Mouse (Mus musculus): ENCODE data around the gene Trafd1. TPM values are rescaled to one million over a fixed set of nuclear protein-coding genes. Genes with fewer than 3 reads are reported as not detected.

Trafd1 gene
- polyA plus RNA-seq, 1 experiment from 2014 or later, result 76.7 TPM

DNA sequence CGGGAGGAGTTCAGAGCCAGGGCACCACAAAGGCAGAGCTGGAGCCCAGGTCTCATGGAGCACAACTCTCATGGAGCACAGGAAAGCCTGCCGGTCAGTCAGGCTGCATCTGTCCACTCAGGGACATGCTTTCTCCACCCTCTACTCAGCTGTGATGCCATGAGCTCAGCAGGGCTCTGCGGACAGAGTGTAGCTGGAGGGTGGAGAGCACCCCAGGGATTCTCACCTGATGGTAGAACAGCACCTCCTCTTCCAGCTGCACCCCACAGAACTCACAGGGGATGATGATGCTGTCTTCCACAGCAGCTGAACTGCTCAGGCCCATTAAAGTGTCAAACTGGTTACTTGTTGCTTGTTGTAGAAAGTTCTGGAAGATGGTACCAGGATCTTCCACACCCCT is 10.6 kb downstream of the Trafd1 start:
- Histone ChIP-seq H3K4me2 (replicated peaks; ENCODE audit: low read depth, low read length) (no peak overlapping the region), H3K27me3 (ENCODE audit: control insufficient read depth, insufficient read depth, low read length) (no peaks in the 10 kb centered on the region)
- 90% methylated on average over 3 of the region's 3 CpGs for WGBS

DNA sequence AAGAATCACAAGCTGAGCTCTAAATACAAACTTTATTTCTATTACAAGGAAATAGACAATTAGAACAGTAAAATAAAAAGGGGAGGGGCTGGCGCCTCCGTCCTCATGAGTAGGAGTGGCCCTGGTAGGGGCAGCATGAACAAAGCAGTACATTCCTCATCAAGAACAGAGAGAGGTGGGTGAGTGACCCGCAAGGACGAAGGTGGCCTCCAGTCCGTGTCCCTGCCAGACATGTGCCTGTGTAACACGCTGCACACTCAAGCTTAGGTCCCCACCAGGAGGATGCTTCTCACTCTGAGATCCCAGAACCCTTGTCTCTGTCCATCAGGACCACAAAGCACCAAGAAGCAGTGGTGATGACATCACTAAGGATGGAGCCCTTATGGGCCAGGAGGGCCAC is 13.7 kb downstream of the Trafd1 start:
- H3K4me2 ChIP-seq (replicated peaks; ENCODE audit: low read depth, low read length), result no peak overlapping the region
- no peaks in the 10 kb centered on the region for H3K4me1 ChIP-seq (replicated peaks; ENCODE audit: control insufficient read depth, insufficient read depth, low read length)
- WGBS, result 93% methylated on average over 6 of the region's 6 CpGs
- DNase-seq (ENCODE audit: low spot score), result no peak
- H3K36me3 ChIP-seq (ENCODE audit: control insufficient read depth, insufficient read depth, low read length), result 0 out of 2 replicates have a peak, but pooled peaks cover 6% of the 10 kb centered on the region
- no peak overlapping the region for H3K27ac ChIP-seq (ENCODE audit: low read depth, low read length)
- no peaks in the 10 kb centered on the region for H3K27me3 ChIP-seq (ENCODE audit: control insufficient read depth, insufficient read depth, low read length)
- no peak overlapping the region for H3K4me3 ChIP-seq (ENCODE audit: low read depth, low read length)
- H3K9ac ChIP-seq (ENCODE audit: low read depth, low read length), result no peak overlapping the region
- no peaks in the 10 kb centered on the region for H3K9me3 ChIP-seq (ENCODE audit: control insufficient read depth, low read length)
- ATAC-seq (ENCODE audit: low FRiP score), result no peak

More for the DNA sequence above, 10.6 kb downstream of the Trafd1 start:
- H3K9me3 ChIP-seq (ENCODE audit: control insufficient read depth, low read length), result no peaks in the 10 kb centered on the region
- no peak overlapping the region for H3K9ac ChIP-seq (ENCODE audit: low read depth, low read length)
- no peak overlapping the region for H3K4me3 ChIP-seq (ENCODE audit: low read depth, low read length)
- no peaks in the 10 kb centered on the region for H3K4me1 ChIP-seq (replicated peaks; ENCODE audit: control insufficient read depth, insufficient read depth, low read length)
- no peak overlapping the region for H3K27ac ChIP-seq (ENCODE audit: low read depth, low read length)
- peaks cover 16% of the 10 kb centered on the region; the same call in 1 of the 2 replicates for H3K36me3 ChIP-seq (ENCODE audit: control insufficient read depth, insufficient read depth, low read length)
- DNase-seq (ENCODE audit: low spot score) (no peak), ATAC-seq (ENCODE audit: low FRiP score) (no peak)

DNA sequence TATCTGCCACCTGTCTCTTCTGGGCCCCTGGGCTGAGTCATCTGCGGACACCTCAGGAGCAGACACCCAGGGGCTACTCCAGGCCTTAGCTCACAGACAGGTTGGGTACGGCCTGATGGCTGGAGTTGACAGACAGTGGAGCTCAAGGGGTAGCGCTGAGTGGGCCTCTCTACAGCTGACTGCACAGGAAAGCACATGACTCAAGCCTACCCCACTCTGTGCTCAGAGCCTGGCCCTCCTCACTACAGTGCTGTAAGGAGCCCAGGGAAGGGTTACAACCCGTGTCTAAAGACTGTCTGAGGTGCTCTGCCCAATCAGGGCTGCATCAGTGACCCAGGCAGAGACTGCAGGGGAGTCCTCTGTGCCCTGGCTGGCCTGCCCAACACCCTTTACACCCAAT is 18.2 kb downstream of the Trafd1 start:
- Histone ChIP-seq H3K27me3 (ENCODE audit: control insufficient read depth, insufficient read depth, low read length) (no peaks in the 10 kb centered on the region), H3K4me3 (ENCODE audit: low read depth, low read length) (no peak overlapping the region), H3K9ac (ENCODE audit: low read depth, low read length) (no peak overlapping the region), H3K36me3 (ENCODE audit: control insufficient read depth, insufficient read depth, low read length) (peaks cover 18% of the 10 kb centered on the region), H3K9me3 (ENCODE audit: control insufficient read depth, low read length) (no peaks in the 10 kb centered on the region), H3K4me2 (replicated peaks; ENCODE audit: low read depth, low read length) (no peak overlapping the region), H3K27ac (ENCODE audit: low read depth, low read length) (no peak overlapping the region), H3K4me1 (replicated peaks; ENCODE audit: control insufficient read depth, insufficient read depth, low read length) (no peaks in the 10 kb centered on the region)
- WGBS, result 94% methylated on average over 4 of the region's 4 CpGs
- ATAC-seq (ENCODE audit: low FRiP score), result no peak
- DNase-seq (ENCODE audit: low spot score), result no peak

DNA sequence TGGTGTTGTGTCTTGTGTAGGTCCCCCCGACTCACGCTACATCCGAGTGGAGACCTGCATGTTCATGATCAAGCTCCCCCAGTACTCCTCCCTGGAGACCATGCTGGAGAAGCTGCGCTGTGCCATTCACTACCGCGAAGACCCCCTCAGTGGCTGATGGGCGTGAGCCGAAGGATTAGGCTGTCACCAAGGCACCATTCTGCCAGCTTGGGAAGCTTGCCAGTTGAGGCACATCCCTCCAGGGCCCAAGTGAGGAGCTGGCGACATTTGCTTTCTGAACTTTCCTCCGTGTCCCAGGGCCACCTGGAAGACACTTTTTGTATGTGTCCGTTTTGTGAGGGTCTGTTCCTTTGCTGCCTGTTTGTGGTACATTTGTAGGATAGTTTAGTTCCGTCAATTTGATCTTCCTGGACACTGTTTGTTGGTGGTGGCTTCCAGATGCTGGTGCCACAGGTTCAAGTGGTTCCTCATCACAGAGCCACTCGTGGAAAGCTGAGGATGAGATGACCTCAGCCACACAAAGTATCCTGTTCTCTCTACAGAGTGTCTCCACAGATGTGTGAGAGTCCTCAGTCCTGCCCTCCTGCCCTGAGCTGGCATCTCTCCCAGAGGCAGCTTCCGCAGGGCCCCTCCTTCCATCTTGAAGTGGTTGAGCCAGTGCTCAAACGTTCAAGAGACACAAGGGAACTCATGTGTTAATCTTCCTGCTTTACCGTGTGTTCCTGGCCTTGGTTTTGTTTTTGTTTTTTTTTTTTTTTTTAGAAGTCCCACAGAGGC is 18.8 kb downstream of the Trafd1 start:
- DNase-seq (ENCODE audit: low spot score) (no peak), ATAC-seq (ENCODE audit: low FRiP score) (no peak)
- no peak overlapping the region for H3K4me2 ChIP-seq (replicated peaks; ENCODE audit: low read depth, low read length)
- H3K4me1 ChIP-seq (replicated peaks; ENCODE audit: control insufficient read depth, insufficient read depth, low read length), result no peaks in the 10 kb centered on the region
- no peak overlapping the region for H3K4me3 ChIP-seq (ENCODE audit: low read depth, low read length)
- H3K27me3 ChIP-seq (ENCODE audit: control insufficient read depth, insufficient read depth, low read length), result no peaks in the 10 kb centered on the region
- H3K36me3 ChIP-seq (ENCODE audit: control insufficient read depth, insufficient read depth, low read length), result peaks cover 18% of the 10 kb centered on the region
- 91% methylated on average over 16 of the region's 16 CpGs for WGBS
- no peak overlapping the region for H3K9ac ChIP-seq (ENCODE audit: low read depth, low read length)
- H3K27ac ChIP-seq (ENCODE audit: low read depth, low read length), result no peak overlapping the region
- H3K9me3 ChIP-seq (ENCODE audit: control insufficient read depth, low read length), result no peaks in the 10 kb centered on the region

DNA sequence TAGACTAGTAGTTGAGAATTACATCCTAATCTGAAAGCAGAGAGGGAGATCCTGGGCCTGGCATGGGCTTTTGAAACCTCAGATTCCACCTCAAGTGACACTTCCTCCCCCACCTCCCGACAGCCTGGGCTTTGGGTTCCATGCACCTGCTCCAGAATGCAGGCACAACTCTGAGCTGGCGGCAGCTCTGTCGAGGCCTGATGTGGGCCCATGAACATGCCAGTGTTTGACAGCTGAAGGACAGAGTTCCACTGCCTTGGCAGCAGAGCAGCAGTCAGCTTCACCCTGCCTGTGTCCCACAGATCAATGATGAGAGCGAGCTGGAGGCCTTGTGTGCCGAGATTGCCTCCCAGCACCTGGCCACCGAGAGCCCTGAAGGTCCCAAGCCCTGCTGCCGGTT is 22.0 kb downstream of the Trafd1 start:
- WGBS, result 90% methylated on average over 7 of the region's 7 CpGs
- Histone ChIP-seq H3K4me1 (replicated peaks; ENCODE audit: control insufficient read depth, insufficient read depth, low read length) (no peaks in the 10 kb centered on the region), H3K27ac (ENCODE audit: low read depth, low read length) (no peak overlapping the region), H3K4me3 (ENCODE audit: low read depth, low read length) (no peak overlapping the region), H3K9me3 (ENCODE audit: control insufficient read depth, low read length) (no peaks in the 10 kb centered on the region), H3K27me3 (ENCODE audit: control insufficient read depth, insufficient read depth, low read length) (no peaks in the 10 kb centered on the region), H3K9ac (ENCODE audit: low read depth, low read length) (no peak overlapping the region), H3K36me3 (ENCODE audit: control insufficient read depth, insufficient read depth, low read length) (peaks cover 22% of the 10 kb centered on the region), H3K4me2 (replicated peaks; ENCODE audit: low read depth, low read length) (no peak overlapping the region)
- no peak for ATAC-seq (ENCODE audit: low FRiP score)
- no peak for DNase-seq (ENCODE audit: low spot score)

DNA sequence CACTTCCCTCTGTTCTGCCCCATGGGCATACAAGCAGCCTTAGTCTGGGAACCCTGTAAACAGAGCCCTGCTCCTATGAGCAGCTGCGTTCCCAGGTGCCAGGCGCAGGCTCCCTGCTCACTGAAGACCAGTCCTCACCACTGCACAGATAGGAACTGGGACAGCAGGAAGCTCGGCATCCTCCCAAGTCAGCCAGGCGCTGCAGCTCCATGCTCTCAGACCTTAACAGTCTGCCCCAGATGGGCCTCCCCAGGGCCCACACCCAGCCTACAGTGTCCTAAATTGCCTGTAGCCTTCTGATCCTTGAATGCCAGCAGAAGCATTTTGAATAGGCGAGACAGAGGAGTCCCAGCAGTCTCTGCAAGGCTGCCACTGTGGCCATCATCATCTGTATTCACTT is 23.7 kb downstream of the Trafd1 start:
- no peak for DNase-seq (ENCODE audit: low spot score)
- Histone ChIP-seq H3K9ac (ENCODE audit: low read depth, low read length) (no peak overlapping the region), H3K4me1 (replicated peaks; ENCODE audit: control insufficient read depth, insufficient read depth, low read length) (no peaks in the 10 kb centered on the region), H3K4me3 (ENCODE audit: low read depth, low read length) (no peak overlapping the region), H3K27ac (ENCODE audit: low read depth, low read length) (no peak overlapping the region), H3K36me3 (ENCODE audit: control insufficient read depth, insufficient read depth, low read length) (peaks cover 25% of the 10 kb centered on the region), H3K9me3 (ENCODE audit: control insufficient read depth, low read length) (no peaks in the 10 kb centered on the region), H3K27me3 (ENCODE audit: control insufficient read depth, insufficient read depth, low read length) (no peaks in the 10 kb centered on the region), H3K4me2 (replicated peaks; ENCODE audit: low read depth, low read length) (no peak overlapping the region)
- 93% methylated on average over 5 of the region's 5 CpGs for WGBS
- no peak for ATAC-seq (ENCODE audit: low FRiP score)

DNA sequence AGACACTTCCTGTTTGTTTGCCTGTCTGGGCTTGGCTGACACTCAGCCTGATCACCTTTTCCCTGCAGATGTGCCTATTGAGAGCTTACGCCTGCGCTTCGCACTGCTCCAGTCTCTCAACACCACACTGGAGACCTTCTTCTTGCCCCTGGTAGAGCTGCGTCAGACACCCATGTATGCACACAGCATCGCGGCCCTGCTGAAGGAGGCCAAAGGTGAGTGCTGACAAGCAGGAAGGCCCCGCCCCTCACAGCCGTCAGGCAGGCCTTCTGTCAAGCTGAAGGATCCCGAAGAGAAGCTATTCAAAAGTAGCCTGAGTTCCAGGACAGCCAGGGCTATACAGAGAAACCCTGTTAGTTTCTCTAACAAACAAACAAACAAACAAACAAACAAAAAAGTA is 26.2 kb downstream of the Trafd1 start:
- H3K27me3 ChIP-seq (ENCODE audit: control insufficient read depth, insufficient read depth, low read length), result no peaks in the 10 kb centered on the region
- DNase-seq (ENCODE audit: low spot score) (no peak), ATAC-seq (ENCODE audit: low FRiP score) (no peak)
- H3K9ac ChIP-seq (ENCODE audit: low read depth, low read length), result no peak overlapping the region
- no peak overlapping the region for H3K4me3 ChIP-seq (ENCODE audit: low read depth, low read length)
- H3K36me3 ChIP-seq (ENCODE audit: control insufficient read depth, insufficient read depth, low read length), result peaks cover 20% of the 10 kb centered on the region
- H3K4me1 ChIP-seq (replicated peaks; ENCODE audit: control insufficient read depth, insufficient read depth, low read length), result no peaks in the 10 kb centered on the region
- no peak overlapping the region for H3K4me2 ChIP-seq (replicated peaks; ENCODE audit: low read depth, low read length)
- no peak overlapping the region for H3K27ac ChIP-seq (ENCODE audit: low read depth, low read length)
- 69% methylated on average over 9 of the region's 9 CpGs for WGBS
- no peaks in the 10 kb centered on the region for H3K9me3 ChIP-seq (ENCODE audit: control insufficient read depth, low read length)

DNA sequence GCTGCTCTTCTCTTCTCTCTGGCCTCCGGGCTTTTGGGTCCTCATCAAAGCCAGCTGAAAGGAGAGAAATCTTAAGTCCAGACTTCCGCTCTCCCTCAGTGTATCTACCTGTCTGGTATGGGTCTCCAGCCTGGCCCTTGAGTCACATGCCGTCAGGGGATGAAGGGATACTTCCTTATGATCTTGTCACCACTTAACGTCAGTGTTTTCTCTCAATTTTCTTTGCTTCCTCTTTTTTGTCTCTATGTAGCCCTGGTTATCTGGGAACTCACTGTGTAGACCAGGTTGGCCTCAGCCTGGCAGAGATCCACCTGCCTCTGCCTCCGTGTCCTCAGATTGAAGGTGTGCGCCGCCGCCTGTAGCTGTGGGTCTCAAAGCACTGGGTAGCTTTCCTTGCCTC is 41.4 kb downstream of the Trafd1 start:
- DNase-seq (ENCODE audit: low spot score) (no peak), ATAC-seq (ENCODE audit: low FRiP score) (no peak)
- Histone ChIP-seq H3K4me2 (replicated peaks; ENCODE audit: low read depth, low read length) (no peak overlapping the region), H3K4me3 (ENCODE audit: low read depth, low read length) (no peak overlapping the region), H3K9ac (ENCODE audit: low read depth, low read length) (no peak overlapping the region), H3K27me3 (ENCODE audit: control insufficient read depth, insufficient read depth, low read length) (no peaks in the 10 kb centered on the region), H3K36me3 (ENCODE audit: control insufficient read depth, insufficient read depth, low read length) (peaks cover 17% of the 10 kb centered on the region), H3K9me3 (ENCODE audit: control insufficient read depth, low read length) (no peaks in the 10 kb centered on the region), H3K27ac (ENCODE audit: low read depth, low read length) (no peak overlapping the region), H3K4me1 (replicated peaks; ENCODE audit: control insufficient read depth, insufficient read depth, low read length) (no peaks in the 10 kb centered on the region)
- WGBS, result 92% methylated on average over 8 of the region's 8 CpGs

DNA sequence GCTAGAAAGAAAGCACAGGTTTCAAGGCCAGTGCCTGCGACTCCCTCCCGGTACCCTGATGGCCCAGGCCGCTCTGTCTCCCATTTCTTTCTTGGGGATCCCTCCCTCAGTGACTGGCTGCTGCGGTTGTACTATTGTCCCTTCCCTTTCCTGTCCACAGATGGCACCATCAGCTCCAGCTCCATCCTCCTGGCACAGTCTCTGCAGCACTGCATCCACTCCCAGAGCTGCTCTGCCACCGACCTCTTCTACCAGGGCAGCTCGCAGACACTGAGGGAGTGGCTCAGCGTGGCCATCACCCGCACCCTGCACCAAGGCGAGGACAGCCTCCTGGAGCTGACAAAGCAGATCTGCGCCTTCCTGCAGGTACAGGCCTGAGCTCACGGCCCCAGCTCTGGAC is 42.9 kb downstream of the Trafd1 start:
- Histone ChIP-seq H3K27me3 (ENCODE audit: control insufficient read depth, insufficient read depth, low read length) (no peaks in the 10 kb centered on the region), H3K9me3 (ENCODE audit: control insufficient read depth, low read length) (no peaks in the 10 kb centered on the region), H3K4me3 (ENCODE audit: low read depth, low read length) (no peak overlapping the region), H3K36me3 (ENCODE audit: control insufficient read depth, insufficient read depth, low read length) (peaks cover 14% of the 10 kb centered on the region; the same call in 1 of the 2 replicates), H3K27ac (ENCODE audit: low read depth, low read length) (no peak overlapping the region), H3K9ac (ENCODE audit: low read depth, low read length) (no peak overlapping the region), H3K4me1 (replicated peaks; ENCODE audit: control insufficient read depth, insufficient read depth, low read length) (no peaks in the 10 kb centered on the region), H3K4me2 (replicated peaks; ENCODE audit: low read depth, low read length) (no peak overlapping the region)
- WGBS, result 87% methylated on average over 11 of the region's 11 CpGs
- DNase-seq (ENCODE audit: low spot score) (no peak), ATAC-seq (ENCODE audit: low FRiP score) (no peak)
